Comparison of ENCODE assay signal across 19 mouse cellular contexts in genomic region chr10:34171660-34172059, GRCm38 (mm10). TPM values are rescaled to one million over a fixed set of nuclear protein-coding genes. Genes with fewer than 3 reads are reported as not detected.
DNase-seq lines count a peak whose midpoint lies in the region; ATAC-seq lines count a peak whose summit lies in the region.
"Had no signal": no experiment of that assay in that cellular context is flagged by ENCODE, and none has a peak within 500 bp of the region (broad histone marks: within the 10 kb centered on the region; RNA-seq: fewer than 3 reads in every experiment).

No protein-coding gene starts in this region.

- H3K4me3 ChIP-seq in heart, embryonic 12.5 days = no peak overlapping the region
- no peak overlapping the region for H3K4me3 ChIP-seq in macrophage (ENCODE audit: inconsistent target)
- H3K4me3 ChIP-seq in intestine, embryonic 15.5 days (replicated peaks) = no peak overlapping the region
- H3K4me3 ChIP-seq: limb, embryonic 10.5 days had no signal

- H3K4me1 ChIP-seq in heart, embryonic 12.5 days (replicated peaks) = peaks cover 20% of the 10 kb centered on the region
- no peaks in the 10 kb centered on the region for H3K4me1 ChIP-seq in intestine, embryonic 15.5 days (replicated peaks)

- no peaks in the 10 kb centered on the region for H3K36me3 ChIP-seq in heart, embryonic 12.5 days
- no peaks in the 10 kb centered on the region for H3K36me3 ChIP-seq in macrophage (ENCODE audit: inconsistent target)
- H3K36me3 ChIP-seq in intestine, embryonic 15.5 days = no peaks in the 10 kb centered on the region
- H3K36me3 ChIP-seq: limb, embryonic 10.5 days had no signal

- DNase-seq in heart, adult 11 months = peak; percentile 95
- peak; percentile 20 for DNase-seq in lung, postnatal 25 days (ENCODE audit: low spot score)
- no peak for DNase-seq in lung, postnatal 4 days
- peak; percentile 27 to 34 for DNase-seq in B cell, adult 2 months
- no peak for DNase-seq in kidney, adult 9 months
- DNase-seq: cerebellum, adult 2 months; embryo, embryonic 11 days; kidney, adult 8-10 months had no signal

- H3K9ac ChIP-seq in heart, embryonic 12.5 days = no peak overlapping the region
- H3K9ac ChIP-seq in intestine, embryonic 15.5 days = no peak overlapping the region

- H3K27me3 ChIP-seq in heart, embryonic 12.5 days (replicated peaks) = no peaks in the 10 kb centered on the region
- no peaks in the 10 kb centered on the region for H3K27me3 ChIP-seq in intestine, embryonic 15.5 days (replicated peaks)

- H3K79me2 ChIP-seq in macrophage (ENCODE audit: inconsistent target) = peaks cover 95% of the 10 kb centered on the region

- H3K27ac ChIP-seq in heart, embryonic 12.5 days (ENCODE audit: poor library complexity, severe bottlenecking) = no peak overlapping the region
- peak overlapping the region; percentile 87 for H3K27ac ChIP-seq in macrophage
- H3K27ac ChIP-seq in intestine, embryonic 15.5 days = no peak overlapping the region
- H3K27ac ChIP-seq: hindbrain, postnatal 0 days; limb, embryonic 10.5 days had no signal

- no peaks in the 10 kb centered on the region for H3K9me3 ChIP-seq in heart, embryonic 12.5 days (replicated peaks)
- H3K9me3 ChIP-seq in intestine, embryonic 15.5 days = no peaks in the 10 kb centered on the region
- H3K9me3 ChIP-seq: limb, embryonic 10.5 days had no signal

- WGBS in heart, embryonic 12.5 days = 70% methylated on average over 4 of the region's 4 CpGs
- 1% methylated on average over 4 of the region's 4 CpGs for WGBS in macrophage (ENCODE audit: missing documents)
- WGBS in intestine, embryonic 15.5 days = 85% methylated on average over 4 of the region's 4 CpGs

- no peak overlapping the region for H3K4me2 ChIP-seq in heart, embryonic 12.5 days
- H3K4me2 ChIP-seq in intestine, embryonic 15.5 days (replicated peaks) = no peak overlapping the region
- H3K4me2 ChIP-seq: midbrain, embryonic 11.5 days had no signal

- ATAC-seq in heart, embryonic 12.5 days (ENCODE audit: insufficient number of reproducible peaks, low FRiP score) = no peak
- no peak for ATAC-seq in intestine, embryonic 15.5 days
- ATAC-seq: forebrain, embryonic 14.5 days; hindbrain, postnatal 0 days had no signal

RNA-seq across cellular contexts. Expression of gene Dse, which starts 35.9 kb away (rescaled TPM):
- 19.9 and 22.0 TPM in 2 replicates for polyA plus RNA-seq in heart, embryonic 12.5 days (2016; fragmentation: Nextera tagmentation; extraction: Ambion mirVana)
- 100 to 1,000 TPM; 111 to 566 (median 290) TPM for total RNA-seq in macrophage (2018; cell fraction: chromatin; rRNA removed)
- 100 to 1,000 TPM; 101 to 200 (median 136) TPM for total RNA-seq in macrophage (2018; cell fraction: cytosol; rRNA removed)
- total RNA-seq in macrophage (2018; cell fraction: nucleus; rRNA removed) = 100 to 1,000 TPM; 148 to 576 (median 332) TPM
- polyA plus RNA-seq in macrophage (2018) = 52.7 to 100 TPM (median 77.5 TPM) in 3 replicates
- polyA plus RNA-seq in intestine, embryonic 15.5 days (2015; fragmentation: Nextera tagmentation; extraction: Ambion mirVana) = 15.8 and 18.3 TPM in 2 replicates
- total RNA-seq: MEL had no signal

RNA-seq across cellular contexts. Expression of gene Calhm6, which starts 43.9 kb away (rescaled TPM):
- 0.64 and 0.78 TPM in 2 replicates for polyA plus RNA-seq in heart, embryonic 12.5 days (2016; fragmentation: Nextera tagmentation; extraction: Ambion mirVana)
- 100 to 1,000 TPM in 1 of 26 experiments, 10 to 100 TPM in 21, 1 to 10 TPM in 4; 1.7 to 124 (median 34.1) TPM for total RNA-seq in macrophage (2018; cell fraction: chromatin; rRNA removed)
- total RNA-seq in macrophage (2018; cell fraction: cytosol; rRNA removed) = 100 to 1,000 TPM in 18 of 26 experiments, 10 to 100 TPM in 8; 36.2 to 520 (median 218) TPM
- total RNA-seq in macrophage (2018; cell fraction: nucleus; rRNA removed) = 100 to 1,000 TPM in 15 of 26 experiments, 10 to 100 TPM in 10, 1 to 10 TPM in 1; 6.2 to 508 (median 112) TPM
- 7.2 to 99.9 TPM (median 13.6 TPM) in 3 replicates for polyA plus RNA-seq in macrophage (2018)
- polyA plus RNA-seq in intestine, embryonic 15.5 days (2015; fragmentation: Nextera tagmentation; extraction: Ambion mirVana) = 1.4 and 2.2 TPM in 2 replicates
- total RNA-seq: gastrocnemius, adult 8-10 months; MEL had no signal
- polyA plus RNA-seq: C2C12; testis, adult 2 months had no signal

Comparison
In these comparisons a context has a peak if more than half of its experiments do, and no peak if none do; other contexts are left out.
1. DNase-seq: peak in heart, adult 11 months (single experiment), lung, postnatal 25 days (single experiment) and B cell, adult 2 months (2 of 2); none in lung, postnatal 4 days (0 of 2) and kidney, adult 9 months (single experiment).